Mouse (Mus musculus) megakaryocyte progenitor cell, adult 5-6 weeks (primary cell): ENCODE data around the gene Efcab14. TPM values are rescaled to one million over a fixed set of nuclear protein-coding genes. Genes with fewer than 3 reads are reported as not detected.

Source experiments
- ATAC-seq: replicated peaks from 2 replicates; pipeline ENCODE4 v1.8.0; 2016; ENCODE audit warnings: mild to moderate bottlenecking, moderate TSS enrichment, inconsistent platforms; ENCODE audit not compliant: poor library complexity
- total RNA-seq, 2 experiments: library from RNA; stranded (forward) in 1 of 2; stranded (reverse) in 1 of 2; fragments of 157-497, 149-512 nt in 1 of 2; fragments of 200-1000 nt in 1 of 2; gene quantifications; 2 replicates each; pipeline versions ENCODE4 v1.2.3 to v1.2.4; 2015 to 2017

The Efcab14 gene
- total RNA-seq, 2 experiments from 2014 or later: 19.9 to 64.1 TPM

GRCm38 (mm10) chr4:115775056-115775455, 37.5 kb downstream of the Efcab14 start:
- no peak for ATAC-seq

- peak; percentile 48 for ATAC-seq
Observed at GRCm38 (mm10) chr4:115777627-115778026, 40.1 kb downstream of the Efcab14 start.

- no peak for ATAC-seq
Observed at GRCm38 (mm10) chr4:115780269-115780668, 42.7 kb downstream of the Efcab14 start.

- no peak for ATAC-seq
Observed at GRCm38 (mm10) chr4:115780918-115781317, 43.4 kb downstream of the Efcab14 start, which contains the start of gene Tex38. Gene Tex38 (minus strand): TSS chr4:115781018.

GRCm38 (mm10) chr4:115782026-115782805, 44.7 kb downstream of the Efcab14 start:
- ATAC-seq: no peak

- peak; percentile 85 for ATAC-seq
Observed at GRCm38 (mm10) chr4:115784769-115785510, 47.4 kb downstream of the Efcab14 start, which contains the start of gene Atpaf1. Gene Atpaf1 (plus strand): TSS chr4:115784812.

GRCm38 (mm10) chr4:115785511-115786034, 48.0 kb downstream of the Efcab14 start:
- peak; percentile 41 for ATAC-seq

- no peak for ATAC-seq
Observed at GRCm38 (mm10) chr4:115790864-115791263, 53.3 kb downstream of the Efcab14 start.

- no peak for ATAC-seq
Observed at GRCm38 (mm10) chr4:115795360-115795759, 57.8 kb downstream of the Efcab14 start.

GRCm38 (mm10) chr4:115799981-115800380, 62.4 kb downstream of the Efcab14 start:
- ATAC-seq: no peak

GRCm38 (mm10) chr4:115812326-115812725, 74.8 kb downstream of the Efcab14 start:
- ATAC-seq: no peak

GRCm38 (mm10) chr4:115815606-115816005, 78.1 kb downstream of the Efcab14 start:
- ATAC-seq: no peak

GRCm38 (mm10) chr4:115820199-115820598, 82.7 kb downstream of the Efcab14 start:
- ATAC-seq: no peak

GRCm38 (mm10) chr4:115820944-115821343, 83.4 kb downstream of the Efcab14 start:
- no peak for ATAC-seq

- no peak for ATAC-seq
Observed at GRCm38 (mm10) chr4:115821431-115821830, 83.9 kb downstream of the Efcab14 start.

GRCm38 (mm10) chr4:115821928-115822327, 84.4 kb downstream of the Efcab14 start:
- ATAC-seq: peak; percentile 24

- no peak for ATAC-seq
Observed at GRCm38 (mm10) chr4:115824178-115824577, 86.6 kb downstream of the Efcab14 start.

GRCm38 (mm10) chr4:115825271-115825670, 87.7 kb downstream of the Efcab14 start:
- peak; percentile 47 for ATAC-seq
